Mouse (Mus musculus): ENCODE measurements at regions not wholly inside any gene's neighbourhood (a gene's known extent, or its start where the extent isn't known, plus 50 kb on each side); places are given as distances from the start of the nearest gene placed in this dataset.
A peak's percentile ranks its signal among the peaks of the same experiment; 100 is the strongest.

DNA sequence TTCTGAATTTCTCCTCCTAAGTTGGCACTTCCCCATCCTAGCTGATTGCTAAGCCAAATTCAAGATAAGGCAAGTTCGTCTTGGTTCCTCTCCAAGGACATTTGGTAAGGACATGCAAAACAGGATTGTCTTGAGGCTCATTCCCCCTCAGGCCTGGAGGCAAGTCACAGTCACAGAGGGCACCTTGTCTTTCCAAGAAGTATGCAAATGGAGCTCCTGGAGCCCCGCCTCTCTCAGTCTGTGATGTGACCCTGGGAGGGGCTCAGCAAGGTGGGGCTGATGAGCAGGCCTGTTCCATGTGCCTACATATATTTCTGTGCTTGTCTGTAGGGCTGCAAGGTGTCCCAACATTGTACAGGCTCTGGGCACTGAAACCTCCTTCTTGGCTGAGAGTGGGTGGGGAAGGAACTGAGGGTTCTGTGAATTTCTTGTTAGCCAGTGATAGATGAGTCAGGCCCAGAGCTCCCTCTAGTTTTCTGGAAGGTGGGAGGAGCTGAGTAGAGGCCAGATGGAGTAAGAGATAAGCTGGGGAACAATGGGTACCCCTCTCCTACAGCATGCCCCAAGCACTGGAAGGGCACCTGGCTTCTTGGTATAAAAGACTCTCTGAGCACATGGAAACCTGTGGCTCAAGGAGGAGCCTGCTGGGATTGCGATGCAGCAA lies 120.5 kb upstream of the Irx3 start:
- Histone ChIP-seq H3K4me1 (ENCODE audit: control insufficient read depth in 2 of 2, insufficient read depth in 2 of 2, low read length in 2 of 2, poor library complexity in 1 of 2) (peaks cover 2 to 13% of the 10 kb centered on the region in 2 experiments; a peak in 2 of 4 replicates), H3K9me3 (ENCODE audit: control insufficient read depth, insufficient read depth, low read depth, low read length) (no peaks in the 10 kb centered on the region), H3K9ac (ENCODE audit: insufficient read depth, low read depth, low read length, poor library complexity, severe bottlenecking) (no peak overlapping the region), H3K36me3 (ENCODE audit: control insufficient read depth, insufficient read depth, low read length, poor library complexity, severe bottlenecking) (no peaks in the 10 kb centered on the region), H3K27ac (ENCODE audit: insufficient read depth, low read depth, low read length, poor library complexity, severe bottlenecking) (no peak overlapping the region), H3K4me3 (ENCODE audit: insufficient read depth in 1 of 2, low read depth in 1 of 2, low read length in 2 of 2, poor library complexity in 1 of 2, severe bottlenecking in 1 of 2) (no peak overlapping the region)
- in situ Hi-C loops (cut with MboI; ENCODE audit: low sequenced_read_pairs in 2 of 2, unreplicated experiment in 2 of 2) = no loop called here
- DNase-seq (ENCODE audit: low read depth, low spot score) = peak; percentile 77
- no peak for TF ChIP-seq ZNF384 (IDR thresholded peaks at IDR 0.05; ENCODE audit: low read depth, low read length)
- TF ChIP-seq CHD2 (IDR thresholded peaks at IDR 0.05; ENCODE audit: low read depth, low read length) = no peak
- TF ChIP-seq ZC3H11A (IDR thresholded peaks at IDR 0.05; ENCODE audit: borderline replicate concordance, low read depth, low read length) = no peak
- TF ChIP-seq MAFK (IDR thresholded peaks at IDR 0.05; ENCODE audit: insufficient read depth, low read depth, low read length) = no peak
- no peak for TF ChIP-seq HCFC1 (IDR thresholded peaks at IDR 0.05; ENCODE audit: borderline replicate concordance, insufficient read depth, low read length)

- no peak overlapping the region for H3K27ac ChIP-seq (ENCODE audit: insufficient read depth, low read depth, low read length, poor library complexity, severe bottlenecking)
- H3K9me3 ChIP-seq (ENCODE audit: control insufficient read depth, insufficient read depth, low read depth, low read length) = no peaks in the 10 kb centered on the region
- in situ Hi-C loops (cut with MboI; ENCODE audit: low sequenced_read_pairs in 2 of 2, unreplicated experiment in 2 of 2) = no loop called here
- H3K36me3 ChIP-seq (ENCODE audit: control insufficient read depth, insufficient read depth, low read length, poor library complexity, severe bottlenecking) = no peaks in the 10 kb centered on the region
- DNase-seq (ENCODE audit: low read depth, low spot score) = no peak
- H3K9ac ChIP-seq (ENCODE audit: insufficient read depth, low read depth, low read length, poor library complexity, severe bottlenecking) = no peak overlapping the region
- TF ChIP-seq ZNF384 (IDR thresholded peaks at IDR 0.05; ENCODE audit: low read depth, low read length) (no peak), ZC3H11A (IDR thresholded peaks at IDR 0.05; ENCODE audit: borderline replicate concordance, low read depth, low read length) (no peak), HCFC1 (IDR thresholded peaks at IDR 0.05; ENCODE audit: borderline replicate concordance, insufficient read depth, low read length) (no peak), CHD2 (IDR thresholded peaks at IDR 0.05; ENCODE audit: low read depth, low read length) (no peak), MAFK (IDR thresholded peaks at IDR 0.05; ENCODE audit: insufficient read depth, low read depth, low read length) (no peak)
- no peak overlapping the region for H3K4me3 ChIP-seq (ENCODE audit: insufficient read depth in 1 of 2, low read depth in 1 of 2, low read length in 2 of 2, poor library complexity in 1 of 2, severe bottlenecking in 1 of 2)
- H3K4me1 ChIP-seq (ENCODE audit: control insufficient read depth in 2 of 2, insufficient read depth in 2 of 2, low read length in 2 of 2, poor library complexity in 1 of 2) = peaks cover 1 to 13% of the 10 kb centered on the region in 2 experiments; a peak in 2 of 4 replicates
These were observed 116.0 kb upstream of the Irx3 start for GRCm38 (mm10) chr8:91917834-91918233.

DNA sequence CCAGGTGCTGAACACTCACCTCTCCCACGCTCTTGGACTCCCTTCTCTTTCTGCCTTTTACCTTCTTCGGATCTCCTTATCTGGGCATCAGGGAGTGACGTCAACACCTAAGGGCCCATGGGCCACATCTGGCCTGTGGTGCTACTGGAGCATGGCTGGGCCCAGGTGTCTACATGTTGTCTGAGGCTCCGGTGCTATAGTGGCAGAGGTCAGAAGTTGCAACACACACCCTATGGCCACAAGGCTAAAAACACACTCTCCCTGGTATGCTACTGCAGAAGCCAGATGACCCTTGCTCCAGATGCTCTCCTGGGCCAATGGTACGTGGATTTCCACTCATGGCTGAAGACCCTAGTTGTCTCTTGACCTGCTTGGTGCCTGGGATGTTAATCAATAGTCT lies 112.1 kb upstream of the Irx3 start:
- no peaks in the 10 kb centered on the region for H3K4me1 ChIP-seq (ENCODE audit: control insufficient read depth in 2 of 2, insufficient read depth in 2 of 2, low read length in 2 of 2, poor library complexity in 1 of 2)
- no peak for TF ChIP-seq ZC3H11A (IDR thresholded peaks at IDR 0.05; ENCODE audit: borderline replicate concordance, low read depth, low read length)
- no peak for TF ChIP-seq ZNF384 (IDR thresholded peaks at IDR 0.05; ENCODE audit: low read depth, low read length)
- TF ChIP-seq HCFC1 (IDR thresholded peaks at IDR 0.05; ENCODE audit: borderline replicate concordance, insufficient read depth, low read length) = no peak
- no peak for TF ChIP-seq CHD2 (IDR thresholded peaks at IDR 0.05; ENCODE audit: low read depth, low read length)
- TF ChIP-seq MAFK (IDR thresholded peaks at IDR 0.05; ENCODE audit: insufficient read depth, low read depth, low read length) = no peak
- no peak overlapping the region for H3K27ac ChIP-seq (ENCODE audit: insufficient read depth, low read depth, low read length, poor library complexity, severe bottlenecking)
- H3K4me3 ChIP-seq (ENCODE audit: insufficient read depth in 1 of 2, low read depth in 1 of 2, low read length in 2 of 2, poor library complexity in 1 of 2, severe bottlenecking in 1 of 2) = no peak overlapping the region
- no peak overlapping the region for H3K9ac ChIP-seq (ENCODE audit: insufficient read depth, low read depth, low read length, poor library complexity, severe bottlenecking)
- no peak for DNase-seq (ENCODE audit: low read depth, low spot score)
- no peaks in the 10 kb centered on the region for H3K9me3 ChIP-seq (ENCODE audit: control insufficient read depth, insufficient read depth, low read depth, low read length)
- in situ Hi-C loops (cut with MboI; ENCODE audit: low sequenced_read_pairs in 2 of 2, unreplicated experiment in 2 of 2) = no loop called here
- no peaks in the 10 kb centered on the region for H3K36me3 ChIP-seq (ENCODE audit: control insufficient read depth, insufficient read depth, low read length, poor library complexity, severe bottlenecking)

DNA sequence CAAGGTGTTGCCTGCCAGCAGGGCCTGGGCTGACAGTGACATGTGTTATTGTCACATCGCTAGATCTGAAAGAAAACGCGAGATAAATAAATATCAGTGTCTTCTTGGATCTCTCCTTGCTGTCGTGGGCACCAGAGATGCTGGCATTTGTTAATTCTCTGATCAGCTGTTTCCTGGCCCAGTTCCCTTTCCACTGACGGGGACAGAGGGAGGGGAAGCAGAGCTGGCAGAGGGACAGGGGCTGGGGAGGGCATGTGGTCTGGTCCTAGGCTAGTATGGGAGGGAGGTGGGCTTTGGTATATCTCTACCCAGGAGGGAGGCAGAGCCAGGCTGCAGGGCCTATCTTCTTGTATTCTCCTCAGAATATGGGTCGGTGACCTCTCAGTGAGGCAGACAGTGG lies 111.3 kb upstream of the Irx3 start:
- H3K27ac ChIP-seq (ENCODE audit: insufficient read depth, low read depth, low read length, poor library complexity, severe bottlenecking) = no peak overlapping the region
- DNase-seq (ENCODE audit: low read depth, low spot score) = no peak
- no peak overlapping the region for H3K4me3 ChIP-seq (ENCODE audit: insufficient read depth in 1 of 2, low read depth in 1 of 2, low read length in 2 of 2, poor library complexity in 1 of 2, severe bottlenecking in 1 of 2)
- H3K36me3 ChIP-seq (ENCODE audit: control insufficient read depth, insufficient read depth, low read length, poor library complexity, severe bottlenecking) = no peaks in the 10 kb centered on the region
- H3K9me3 ChIP-seq (ENCODE audit: control insufficient read depth, insufficient read depth, low read depth, low read length) = no peaks in the 10 kb centered on the region
- no peak overlapping the region for H3K9ac ChIP-seq (ENCODE audit: insufficient read depth, low read depth, low read length, poor library complexity, severe bottlenecking)
- in situ Hi-C loops (cut with MboI; ENCODE audit: low sequenced_read_pairs in 2 of 2, unreplicated experiment in 2 of 2) = no loop called here
- H3K4me1 ChIP-seq (ENCODE audit: control insufficient read depth in 2 of 2, insufficient read depth in 2 of 2, low read length in 2 of 2, poor library complexity in 1 of 2) = no peaks in the 10 kb centered on the region
- TF ChIP-seq MAFK (IDR thresholded peaks at IDR 0.05; ENCODE audit: insufficient read depth, low read depth, low read length) (no peak), HCFC1 (IDR thresholded peaks at IDR 0.05; ENCODE audit: borderline replicate concordance, insufficient read depth, low read length) (no peak), CHD2 (IDR thresholded peaks at IDR 0.05; ENCODE audit: low read depth, low read length) (no peak), ZNF384 (IDR thresholded peaks at IDR 0.05; ENCODE audit: low read depth, low read length) (no peak), ZC3H11A (IDR thresholded peaks at IDR 0.05; ENCODE audit: borderline replicate concordance, low read depth, low read length) (no peak)
